Mouse (Mus musculus) myocyte (in vitro differentiated cells): ENCODE results near the gene Ppm1b.

Experiments
- CEBPB ChIP-seq: IDR thresholded peaks from 2 replicates; pipeline ENCODE4 v1.6.1; 2011; ENCODE audit warnings: mild to moderate bottlenecking, moderate library complexity; ENCODE audit not compliant: poor library complexity, insufficient read depth, severe bottlenecking
- E2F4 ChIP-seq: IDR thresholded peaks from one replicate; pipeline ENCODE4 v1.6.1; 2011; ENCODE audit warnings: mild to moderate bottlenecking, control low read depth, moderate library complexity; ENCODE audit not compliant: insufficient read depth

DNA sequence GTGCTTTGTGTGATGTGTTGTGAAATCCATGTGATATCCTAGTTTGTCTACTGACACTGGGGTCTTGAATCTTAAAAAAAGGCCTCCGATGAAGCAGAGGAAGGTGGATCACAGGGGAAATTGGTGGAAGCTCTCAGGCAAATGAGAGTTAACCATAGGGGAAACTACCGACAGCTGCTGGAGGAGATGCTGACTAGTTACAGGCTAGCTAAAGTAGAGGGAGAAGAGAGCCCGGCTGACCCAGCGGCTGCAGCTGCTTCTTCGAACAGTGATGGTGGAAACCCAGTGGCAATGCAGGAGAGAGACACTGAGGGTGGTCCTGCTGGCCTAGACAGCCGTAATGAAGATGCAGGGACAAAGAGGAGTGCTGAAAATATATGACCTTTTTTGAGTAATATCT lies 56.9 kb downstream of the Ppm1b start:
- no peak for TF ChIP-seq E2F4
- TF ChIP-seq CEBPB = no peak
